ENCODE assay signal across 8 mouse cellular contexts in the genomic region with DNA sequence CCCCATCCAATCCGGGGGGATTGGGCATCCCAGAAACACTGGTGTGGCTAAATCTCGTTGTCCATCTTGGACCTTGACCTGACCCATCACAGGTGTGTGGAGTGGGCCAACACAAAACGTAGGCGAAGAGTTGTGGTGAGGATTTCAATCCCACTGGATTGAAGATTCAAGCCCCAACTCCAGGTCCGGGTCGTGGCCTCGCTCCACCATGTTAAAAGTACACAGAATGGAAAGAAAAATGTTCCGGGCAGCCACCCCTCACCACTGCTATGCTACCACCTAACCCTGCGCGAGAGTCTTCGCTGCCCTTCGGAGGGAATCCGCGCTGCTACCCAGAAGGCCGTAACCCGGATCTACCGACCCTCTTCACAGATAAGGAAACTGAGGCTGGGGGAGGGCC. TPM values are rescaled to one million over a fixed set of nuclear protein-coding genes. Genes with fewer than 3 reads are reported as not detected.
DNase-seq lines count a peak whose midpoint lies in the region; ATAC-seq and TF ChIP-seq lines count a peak whose summit lies in the region.

No protein-coding gene starts in this region.

- no peaks in the 10 kb centered on the region for H3K9me3 ChIP-seq in lung, postnatal 0 days (ENCODE audit: low read length)
- H3K9me3 ChIP-seq in intestine, postnatal 0 days (ENCODE audit: control insufficient read depth), result no peaks in the 10 kb centered on the region

- H3K4me3 ChIP-seq in lung, postnatal 0 days (ENCODE audit: low read depth, low read length), result peak overlapping the region; percentile 74
- H3K4me3 ChIP-seq in intestine, postnatal 0 days (ENCODE audit: low read depth, low read length), result peak overlapping the region; percentile 75
- peak overlapping the region; percentile 86 for H3K4me3 ChIP-seq in olfactory bulb, adult 2 months (ENCODE audit: insufficient read depth, low read depth, low read length)

- H3K36me3 ChIP-seq in lung, postnatal 0 days (ENCODE audit: insufficient read depth, low read length), result no peaks in the 10 kb centered on the region
- no peaks in the 10 kb centered on the region for H3K36me3 ChIP-seq in intestine, postnatal 0 days (ENCODE audit: control insufficient read depth, insufficient read depth)

- peaks cover 12% of the 10 kb centered on the region for H3K4me1 ChIP-seq in lung, postnatal 0 days (ENCODE audit: insufficient read depth, low read depth, low read length)
- peaks cover 14% of the 10 kb centered on the region; the same call in 1 of the 2 replicates for H3K4me1 ChIP-seq in intestine, postnatal 0 days (replicated peaks; ENCODE audit: control insufficient read depth, insufficient read depth, low read length)
- peaks cover 52% of the 10 kb centered on the region for H3K4me1 ChIP-seq in olfactory bulb, adult 2 months (ENCODE audit: control insufficient read depth, insufficient read depth, low read length)

- TF ChIP-seq POLR2A in olfactory bulb, adult 2 months (IDR thresholded peaks at IDR 0.05; ENCODE audit: insufficient read depth, low read depth, low read length), result no peak

- H3K4me2 ChIP-seq in lung, postnatal 0 days (replicated peaks; ENCODE audit: low read depth, low read length), result peak overlapping the region; percentile 97
- H3K4me2 ChIP-seq in intestine, postnatal 0 days (replicated peaks; ENCODE audit: low read depth), result peak overlapping the region; percentile 96

- peak overlapping the region; percentile 48; the same call in 1 of the 2 replicates for H3K9ac ChIP-seq in lung, postnatal 0 days (replicated peaks; ENCODE audit: low read depth)
- H3K9ac ChIP-seq in intestine, postnatal 0 days (ENCODE audit: low read depth, low read length), result peak overlapping the region; percentile 59

- no peak for TF ChIP-seq CTCF in lung, postnatal 0 days (IDR thresholded peaks at IDR 0.05)
- no peak for TF ChIP-seq CTCF in intestine, postnatal 0 days (IDR thresholded peaks at IDR 0.05; ENCODE audit: low read depth)
- TF ChIP-seq CTCF in olfactory bulb, adult 2 months (IDR thresholded peaks at IDR 0.05; ENCODE audit: insufficient read depth, low read depth, low read length), result no peak

- WGBS in lung, postnatal 0 days, result 8% methylated on average over 17 of the region's 17 CpGs
- 11% methylated on average over 17 of the region's 17 CpGs for WGBS in intestine, postnatal 0 days
- 15% methylated on average over 17 of the region's 17 CpGs for WGBS in olfactory bulb, adult 2 months

- DNase-seq in cerebellum, adult 9-10 months, result peak; percentile 42
- DNase-seq in cerebellum, adult 18-20 months, result no peak
- no peak for DNase-seq in lung, postnatal 0 days (ENCODE audit: low spot score)
- no peak for DNase-seq in lung, postnatal 36 days
- DNase-seq in right cerebral cortex, adult 2 months (ENCODE audit: low spot score in 2 of 2), result no peak
- DNase-seq in kidney, postnatal 14 days, result no peak

- no peak for ATAC-seq in lung, postnatal 0 days
- ATAC-seq in intestine, postnatal 0 days, result no peak

- TF ChIP-seq EP300 in lung, postnatal 0 days (IDR thresholded peaks at IDR 0.05), result no peak

- H3K27me3 ChIP-seq in lung, postnatal 0 days (replicated peaks; ENCODE audit: insufficient read depth, low read length), result no peaks in the 10 kb centered on the region
- no peaks in the 10 kb centered on the region for H3K27me3 ChIP-seq in intestine, postnatal 0 days (replicated peaks; ENCODE audit: control insufficient read depth, insufficient read depth, low read length)

- no peak overlapping the region for H3K27ac ChIP-seq in lung, postnatal 0 days (ENCODE audit: low read length)
- H3K27ac ChIP-seq in intestine, postnatal 0 days (ENCODE audit: low read depth, low read length), result no peak overlapping the region
- H3K27ac ChIP-seq in olfactory bulb, adult 2 months (ENCODE audit: insufficient read depth, low read depth, low read length), result peak overlapping the region; percentile 88

RNA-seq across cellular contexts. Expression of a gene that starts 1.2 kb away (rescaled TPM):
- polyA plus RNA-seq in lung, postnatal 0 days (2015; fragmentation: Nextera tagmentation; extraction: Ambion mirVana), result 7.1 and 7.2 TPM in 2 replicates
- polyA plus RNA-seq in intestine, postnatal 0 days (2015; fragmentation: Nextera tagmentation; extraction: Ambion mirVana), result 4.8 and 5.3 TPM in 2 replicates
- polyA plus RNA-seq in olfactory bulb, adult 2 months (2012; ENCODE audit: insufficient read depth, insufficient read length, low replicate concordance, missing spikeins), result not detected in 2 replicates

RNA-seq across cellular contexts. Expression of a gene that starts 14.2 kb away (rescaled TPM):
- polyA plus RNA-seq in lung, postnatal 0 days (2015; fragmentation: Nextera tagmentation; extraction: Ambion mirVana), result 105 and 106 TPM in 2 replicates
- polyA plus RNA-seq in intestine, postnatal 0 days (2015; fragmentation: Nextera tagmentation; extraction: Ambion mirVana), result 116 and 117 TPM in 2 replicates
- polyA plus RNA-seq in olfactory bulb, adult 2 months (2012; ENCODE audit: insufficient read depth, insufficient read length, low replicate concordance, missing spikeins), result not detected in 2 replicates

RNA-seq across cellular contexts. Expression of a gene that starts 14.6 kb away (rescaled TPM):
- 12.9 TPM in 2 replicates for polyA plus RNA-seq in lung, postnatal 0 days (2015; fragmentation: Nextera tagmentation; extraction: Ambion mirVana)
- 9.1 and 10.1 TPM in 2 replicates for polyA plus RNA-seq in intestine, postnatal 0 days (2015; fragmentation: Nextera tagmentation; extraction: Ambion mirVana)
- polyA plus RNA-seq in olfactory bulb, adult 2 months (2012; ENCODE audit: insufficient read depth, insufficient read length, low replicate concordance, missing spikeins), result not detected in 2 replicates

RNA-seq across cellular contexts. Expression of a gene that starts 26.7 kb away (rescaled TPM):
- polyA plus RNA-seq in lung, postnatal 0 days (2015; fragmentation: Nextera tagmentation; extraction: Ambion mirVana), result 56.9 and 59.3 TPM in 2 replicates
- 86.5 and 88.5 TPM in 2 replicates for polyA plus RNA-seq in intestine, postnatal 0 days (2015; fragmentation: Nextera tagmentation; extraction: Ambion mirVana)
- not detected in 2 replicates for polyA plus RNA-seq in olfactory bulb, adult 2 months (2012; ENCODE audit: insufficient read depth, insufficient read length, low replicate concordance, missing spikeins)

RNA-seq across cellular contexts. Expression of a gene that starts 26.8 kb away (rescaled TPM):
- 3.5 and 4.8 TPM in 2 replicates for polyA plus RNA-seq in lung, postnatal 0 days (2015; fragmentation: Nextera tagmentation; extraction: Ambion mirVana)
- polyA plus RNA-seq in intestine, postnatal 0 days (2015; fragmentation: Nextera tagmentation; extraction: Ambion mirVana), result 5.4 and 6.6 TPM in 2 replicates
- polyA plus RNA-seq in olfactory bulb, adult 2 months (2012; ENCODE audit: insufficient read depth, insufficient read length, low replicate concordance, missing spikeins), result not detected in 2 replicates

Comparison
In these comparisons a context has a peak if more than half of its experiments do, and no peak if none do; other contexts are left out.
1. RNA of a gene that starts 14.2 kb away (polyA plus RNA-seq): 116 to 117 TPM in intestine, postnatal 0 days and 105 to 106 TPM in lung, postnatal 0 days; not detected in olfactory bulb, adult 2 months; every median in the first group is over 100 times any median in the second.
2. Peak in every context shown above with its lines, with median percentiles within 50 percentile points of each other: H3K4me3 ChIP-seq.